Mouse (Mus musculus): ENCODE data around the gene Ide.

DNA sequence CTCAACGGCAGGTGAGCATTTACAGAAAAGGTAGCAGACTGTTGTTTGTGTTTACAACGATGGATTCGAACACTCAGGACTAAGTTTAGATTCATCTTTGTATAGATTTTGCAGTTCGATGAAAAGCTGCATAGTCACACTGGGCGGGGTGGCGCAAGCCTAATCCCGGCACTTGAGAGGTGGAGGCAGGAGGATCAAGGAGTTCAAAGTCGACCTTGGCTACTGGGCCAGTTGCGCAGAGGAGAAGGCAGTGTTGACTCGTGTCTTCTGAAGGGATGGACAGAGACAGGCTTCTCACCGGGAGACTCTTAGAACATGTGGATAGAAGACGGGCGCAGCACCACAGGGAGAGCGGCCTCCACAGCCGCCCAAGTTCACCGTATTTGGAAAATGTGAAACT, 68.5 kb downstream of the Ide start:
- TF ChIP-seq POLR2A (IDR thresholded peaks at IDR 0.05; ENCODE audit: insufficient read depth, low read depth, low read length) = no peak
- TF ChIP-seq CTCF (IDR thresholded peaks at IDR 0.05; ENCODE audit: insufficient read depth, low read depth, low read length) = no peak

Measured in olfactory bulb, adult 2 months (tissue).